Mouse (Mus musculus): ENCODE measurements around the gene Lrrc51. TPM values are rescaled to one million over a fixed set of nuclear protein-coding genes. Genes with fewer than 3 reads are reported as not detected.

Gene Lrrc51
- total and polyA plus RNA-seq, 3 experiments, result 4.9 to 6.6 (median 5.6) TPM

DNA sequence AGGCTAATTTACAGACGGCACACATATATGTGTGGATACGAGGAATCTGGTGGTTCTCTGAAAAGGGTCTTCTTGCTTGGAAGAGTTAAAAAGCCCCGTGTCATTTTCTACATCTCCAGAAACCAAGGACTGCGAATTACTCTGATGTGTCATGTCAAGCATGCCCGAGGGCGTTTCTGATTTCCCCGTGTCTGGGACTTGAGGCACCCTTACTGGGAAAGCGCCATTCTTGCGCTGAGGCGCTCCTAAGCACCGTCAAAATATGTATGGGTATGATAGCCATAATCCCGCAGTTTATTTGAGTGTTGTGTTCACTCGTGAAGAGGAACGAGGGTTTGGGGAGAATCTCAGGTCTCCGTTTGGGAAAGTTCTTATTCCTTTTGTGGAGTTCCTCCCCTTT lies 395 bp downstream of the Lrrc51 start:
- dilution Hi-C loops (cut with MboI; ENCODE audit: extremely low pct_ligation_motif_present, extremely low pct_unique_long_range_greater_than_20kb, low sequenced_read_pairs), result no loop called here
- peak; percentile 45 for DNase-seq (ENCODE audit: extremely low read depth)
- TF ChIP-seq ELF1 (IDR thresholded peaks at IDR 0.05; ENCODE audit: low read depth, low read length), result no peak
- TF ChIP-seq SMC3 (IDR thresholded peaks at IDR 0.05; ENCODE audit: low read depth, low read length), result no peak
- no peak for TF ChIP-seq JUN (IDR thresholded peaks at IDR 0.05; ENCODE audit: insufficient read depth, low read depth, low read length)
- in situ Hi-C loops (cut with MboI; ENCODE audit: low pct_ligation_motif_present, low pct_unique_long_range_greater_than_20kb, low sequenced_read_pairs), result no loop called here
- H3K4me1 ChIP-seq (ENCODE audit: control insufficient read depth in 1 of 2, insufficient read depth in 2 of 2), result peaks cover 5 to 30% of the 10 kb centered on the region in 2 experiments
- no peaks in the 10 kb centered on the region for H3K27me3 ChIP-seq (replicated peaks)
- peaks cover 30% of the 10 kb centered on the region for H3K79me2 ChIP-seq (replicated peaks; ENCODE audit: control insufficient read depth, extremely low read depth, insufficient read depth, poor library complexity, severe bottlenecking)
- peaks cover 0 to 17% of the 10 kb centered on the region in 2 experiments for H3K36me3 ChIP-seq (replicated peaks in 1 of 2; ENCODE audit: control insufficient read depth in 1 of 2, insufficient read depth in 1 of 2, low read length in 1 of 2)
- H3K4me2 ChIP-seq (ENCODE audit: insufficient read depth, low read depth, poor library complexity, severe bottlenecking), result peak overlapping the region; percentile 77
- no peak overlapping the region for H3K27ac ChIP-seq (ENCODE audit: insufficient read depth, low read depth)
- no peaks in the 10 kb centered on the region for H3K9me3 ChIP-seq (replicated peaks; ENCODE audit: low read length)
- H3K4me3 ChIP-seq (replicated peaks in 1 of 3; ENCODE audit: low read depth in 2 of 3, low read length in 2 of 3, poor library complexity in 1 of 3), result peak overlapping the region; percentile 70 to 88 (median 81)
- H3K9ac ChIP-seq (ENCODE audit: insufficient read depth, low read depth), result peak overlapping the region; percentile 95

DNA sequence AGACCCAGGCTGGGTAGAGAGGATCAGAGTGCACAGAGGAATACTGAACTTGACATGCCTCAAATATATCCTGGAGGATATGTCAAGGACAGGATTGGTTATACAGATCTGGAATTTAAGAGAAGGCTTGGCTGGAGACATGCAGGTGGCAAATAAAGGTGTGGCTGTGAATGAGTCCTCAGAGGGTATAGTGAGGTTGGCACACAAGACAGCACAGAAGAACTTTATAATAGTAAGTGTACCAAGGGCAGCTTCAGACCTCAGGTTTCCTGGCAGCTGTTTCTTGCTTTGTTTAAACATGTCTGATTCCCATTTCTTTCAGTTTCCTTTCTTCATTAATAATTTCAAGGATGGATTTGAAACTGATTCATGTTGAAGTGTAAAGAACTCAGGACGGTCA lies 1.1 kb downstream of the Lrrc51 start:
- Histone ChIP-seq H3K27me3 (replicated peaks) (no peaks in the 10 kb centered on the region), H3K4me1 (ENCODE audit: control insufficient read depth in 1 of 2, insufficient read depth in 2 of 2) (peaks cover 5 to 30% of the 10 kb centered on the region in 2 experiments), H3K4me3 (replicated peaks in 1 of 3; ENCODE audit: low read depth in 2 of 3, low read length in 2 of 3, poor library complexity in 1 of 3) (peak overlapping the region in 2 of 3 experiments; percentile 70 to 81), H3K79me2 (replicated peaks; ENCODE audit: control insufficient read depth, extremely low read depth, insufficient read depth, poor library complexity, severe bottlenecking) (peaks cover 30% of the 10 kb centered on the region), H3K27ac (ENCODE audit: insufficient read depth, low read depth) (no peak overlapping the region), H3K9ac (ENCODE audit: insufficient read depth, low read depth) (peak overlapping the region; percentile 95; the same call in 1 of the 2 replicates), H3K9me3 (replicated peaks; ENCODE audit: low read length) (no peaks in the 10 kb centered on the region), H3K4me2 (ENCODE audit: insufficient read depth, low read depth, poor library complexity, severe bottlenecking) (peak overlapping the region; percentile 55), H3K36me3 (replicated peaks in 1 of 2; ENCODE audit: control insufficient read depth in 1 of 2, insufficient read depth in 1 of 2, low read length in 1 of 2) (peaks cover 0 to 16% of the 10 kb centered on the region in 2 experiments)
- dilution Hi-C loops (cut with MboI; ENCODE audit: extremely low pct_ligation_motif_present, extremely low pct_unique_long_range_greater_than_20kb, low sequenced_read_pairs) (no loop called here), in situ Hi-C loops (cut with MboI; ENCODE audit: low pct_ligation_motif_present, low pct_unique_long_range_greater_than_20kb, low sequenced_read_pairs) (no loop called here)
- TF ChIP-seq CHD1 (IDR thresholded peaks at IDR 0.05; ENCODE audit: low read depth, low read length), result no peak
- TF ChIP-seq ELF1 (IDR thresholded peaks at IDR 0.05; ENCODE audit: low read depth, low read length), result no peak
- TF ChIP-seq MYC (IDR thresholded peaks at IDR 0.05; ENCODE audit: low read depth, low read length), result no peak
- no peak for TF ChIP-seq IRF4 (IDR thresholded peaks at IDR 0.05; ENCODE audit: low read depth, low read length)
- TF ChIP-seq RCOR1 (conservative IDR thresholded peaks at IDR 0.05; ENCODE audit: low read depth, low read length), result no peak
- no peak for TF ChIP-seq MAFK (IDR thresholded peaks at IDR 0.05; ENCODE audit: insufficient replicate concordance, low read length)
- no peak for TF ChIP-seq ETS1 (conservative IDR thresholded peaks at IDR 0.05; ENCODE audit: low read depth, low read length)
- no peak for TF ChIP-seq HCFC1 (IDR thresholded peaks at IDR 0.05; ENCODE audit: low read depth, low read length)
- TF ChIP-seq CHD2 (IDR thresholded peaks at IDR 0.05; ENCODE audit: low read length), result no peak
- TF ChIP-seq JUN (IDR thresholded peaks at IDR 0.05; ENCODE audit: insufficient read depth, low read depth, low read length), result no peak
- TF ChIP-seq ZC3H11A (IDR thresholded peaks at IDR 0.05; ENCODE audit: low read depth, low read length), result no peak
- no peak for TF ChIP-seq POLR2A (IDR thresholded peaks at IDR 0.05; ENCODE audit: low read depth, low read length)
- TF ChIP-seq SIN3A (IDR thresholded peaks at IDR 0.05; ENCODE audit: low read length), result no peak
- TF ChIP-seq NELFE (IDR thresholded peaks at IDR 0.05; ENCODE audit: low read depth, low read length), result no peak
- TF ChIP-seq POLR2AphosphoS2 (IDR thresholded peaks at IDR 0.05; ENCODE audit: low read depth, low read length), result no peak
- no peak for TF ChIP-seq ZNF384 (IDR thresholded peaks at IDR 0.05; ENCODE audit: low read depth, low read length)
- TF ChIP-seq MEF2A (IDR thresholded peaks at IDR 0.05; ENCODE audit: borderline replicate concordance, low read depth, low read length), result no peak
- no peak for TF ChIP-seq KAT2A (IDR thresholded peaks at IDR 0.05; ENCODE audit: insufficient replicate concordance, low read length)
- DNase-seq (ENCODE audit: extremely low read depth), result no peak

Data from CH12.LX (cell line).